Mouse (Mus musculus): ENCODE measurements around the gene Btla. TPM values are rescaled to one million over a fixed set of nuclear protein-coding genes. Genes with fewer than 3 reads are reported as not detected.

Gene Btla
- total RNA-seq (2021), result under 1 TPM; 0.32 to 0.79 TPM

- no peak for DNase-seq
- intact Hi-C loops (cut with DNase I), result no loop called here
Measured at GRCm38 (mm10) chr16:45223648-45224388, at the start of gene Btla. Gene Btla (plus strand): TSS chr16:45224315.

GRCm38 (mm10) chr16:45178552-45178951, 45.6 kb upstream of the Btla start:
- DNase-seq, result no peak
- intact Hi-C loops (cut with DNase I), result no loop called here

- DNase-seq, result no peak
- intact Hi-C loops (cut with DNase I), result no loop called here
Measured at GRCm38 (mm10) chr16:45181824-45182223, 42.3 kb upstream of the Btla start.

- peak; percentile 76 to 86 for DNase-seq
- intact Hi-C loops (cut with DNase I), result no loop called here
Measured at GRCm38 (mm10) chr16:45192613-45193012, 31.5 kb upstream of the Btla start.

- peak; percentile 68 to 86 for DNase-seq
- intact Hi-C loops (cut with DNase I), result loop anchor here (1.0 to 5.0 kb wide), 6 partner anchors 85 to 433 kb away; no protein-coding TSS in a partner anchor
Measured at GRCm38 (mm10) chr16:45196816-45197215, 27.3 kb upstream of the Btla start.

- DNase-seq, result no peak
Measured at GRCm38 (mm10) chr16:45201395-45201794, 22.7 kb upstream of the Btla start.

GRCm38 (mm10) chr16:45204438-45204837, 19.7 kb upstream of the Btla start:
- intact Hi-C loops (cut with DNase I), result loop anchor here (5.0 kb wide), 1 partner anchor 68 kb away; no protein-coding TSS in a partner anchor
- DNase-seq, result no peak

More at GRCm38 (mm10) chr16:45201395-45201794, 22.7 kb upstream of the Btla start:
- intact Hi-C loops (cut with DNase I), result loop anchor here (5.0 kb wide), 1 partner anchor 71 kb away; no protein-coding TSS in a partner anchor

GRCm38 (mm10) chr16:45204859-45205670, 19.1 kb upstream of the Btla start:
- intact Hi-C loops (cut with DNase I), result loop anchor here (5.0 kb wide), 1 partner anchor 67 kb away; no protein-coding TSS in a partner anchor
- DNase-seq, result no peak

GRCm38 (mm10) chr16:45222016-45222415, 2.1 kb upstream of the Btla start:
- DNase-seq, result no peak
- intact Hi-C loops (cut with DNase I), result no loop called here

- intact Hi-C loops (cut with DNase I), result no loop called here
- no peak for DNase-seq
Measured at GRCm38 (mm10) chr16:45222771-45223170, 1.3 kb upstream of the Btla start.

- DNase-seq, result no peak
- intact Hi-C loops (cut with DNase I), result no loop called here
Measured at GRCm38 (mm10) chr16:45224431-45225008, 405 bp downstream of the Btla start.

- intact Hi-C loops (cut with DNase I), result no loop called here
- DNase-seq, result no peak
Measured at GRCm38 (mm10) chr16:45227002-45227401, 2.9 kb downstream of the Btla start.

GRCm38 (mm10) chr16:45231296-45231695, 7.2 kb downstream of the Btla start:
- DNase-seq, result no peak
- intact Hi-C loops (cut with DNase I), result no loop called here

- intact Hi-C loops (cut with DNase I), result no loop called here
- no peak for DNase-seq
Measured at GRCm38 (mm10) chr16:45233007-45233406, 8.9 kb downstream of the Btla start.

GRCm38 (mm10) chr16:45242700-45243099, 18.6 kb downstream of the Btla start:
- DNase-seq, result no peak
- intact Hi-C loops (cut with DNase I), result no loop called here

- intact Hi-C loops (cut with DNase I), result no loop called here
- DNase-seq, result no peak
Measured at GRCm38 (mm10) chr16:45244930-45245472, 20.9 kb downstream of the Btla start.

- no peak for DNase-seq
- intact Hi-C loops (cut with DNase I), result no loop called here
Measured at GRCm38 (mm10) chr16:45249761-45250160, 25.6 kb downstream of the Btla start.

- DNase-seq, result no peak
- intact Hi-C loops (cut with DNase I), result no loop called here
Measured at GRCm38 (mm10) chr16:45250317-45250716, 26.2 kb downstream of the Btla start.

- intact Hi-C loops (cut with DNase I), result no loop called here
- no peak for DNase-seq
Measured at GRCm38 (mm10) chr16:45251773-45252413, 27.8 kb downstream of the Btla start.

GRCm38 (mm10) chr16:45255183-45255861, 31.2 kb downstream of the Btla start:
- intact Hi-C loops (cut with DNase I), result no loop called here

More at GRCm38 (mm10) chr16:45255183-45255861, 31.2 kb downstream of the Btla start:
- DNase-seq, result no peak
